Mouse (Mus musculus): Measurements from ENCODE around the gene Usp32.

The Usp32 gene

GRCm38 (mm10) chr11:84979351-84979750 is 160.6 kb downstream of the Usp32 start:
- DNase-seq (ENCODE audit: low spot score): no peak

GRCm38 (mm10) chr11:84978113-84978512 is 161.8 kb downstream of the Usp32 start:
- no peak for DNase-seq (ENCODE audit: low spot score)

- DNase-seq (ENCODE audit: low spot score): no peak
Measured at GRCm38 (mm10) chr11:84977385-84977952, 162.5 kb downstream of the Usp32 start.

GRCm38 (mm10) chr11:84976706-84977105 is 163.3 kb downstream of the Usp32 start:
- DNase-seq (ENCODE audit: low spot score): no peak

GRCm38 (mm10) chr11:84974582-84974981 is 165.4 kb downstream of the Usp32 start:
- DNase-seq (ENCODE audit: low spot score): no peak

- DNase-seq (ENCODE audit: low spot score): no peak
Measured at GRCm38 (mm10) chr11:84973661-84974060, 166.3 kb downstream of the Usp32 start.

GRCm38 (mm10) chr11:84972067-84972466 is 167.9 kb downstream of the Usp32 start:
- DNase-seq (ENCODE audit: low spot score): peak; percentile 58

- DNase-seq (ENCODE audit: low spot score): no peak
Measured at GRCm38 (mm10) chr11:84968775-84969174, 171.2 kb downstream of the Usp32 start.

- DNase-seq (ENCODE audit: low spot score): no peak
Measured at GRCm38 (mm10) chr11:84968309-84968708, 171.7 kb downstream of the Usp32 start.

- DNase-seq (ENCODE audit: low spot score): no peak
Measured at GRCm38 (mm10) chr11:84967113-84967512, 172.8 kb downstream of the Usp32 start.

GRCm38 (mm10) chr11:84966696-84967095 is 173.3 kb downstream of the Usp32 start:
- no peak for DNase-seq (ENCODE audit: low spot score)

- no peak for DNase-seq (ENCODE audit: low spot score)
Measured at GRCm38 (mm10) chr11:84963556-84963955, 176.4 kb downstream of the Usp32 start.

GRCm38 (mm10) chr11:84962536-84962935 is 177.4 kb downstream of the Usp32 start:
- no peak for DNase-seq (ENCODE audit: low spot score)

GRCm38 (mm10) chr11:84961571-84961970 is 178.4 kb downstream of the Usp32 start:
- DNase-seq (ENCODE audit: low spot score): no peak

GRCm38 (mm10) chr11:84960780-84961179 is 179.2 kb downstream of the Usp32 start:
- DNase-seq (ENCODE audit: low spot score): no peak

GRCm38 (mm10) chr11:84960291-84960690 is 179.7 kb downstream of the Usp32 start:
- DNase-seq (ENCODE audit: low spot score): no peak

- no peak for DNase-seq (ENCODE audit: low spot score)
Measured at GRCm38 (mm10) chr11:84959701-84960181, 180.2 kb downstream of the Usp32 start.

- DNase-seq (ENCODE audit: low spot score): no peak
Measured at GRCm38 (mm10) chr11:84959181-84959580, 180.8 kb downstream of the Usp32 start.

GRCm38 (mm10) chr11:84958271-84958630 is 181.7 kb downstream of the Usp32 start:
- DNase-seq (ENCODE audit: low spot score): no peak

GRCm38 (mm10) chr11:84957591-84958270 is 182.2 kb downstream of the Usp32 start, which contains the start of gene Car4:
Gene Car4 (plus strand): TSS chr11:84957786.
- no peak for DNase-seq (ENCODE audit: low spot score)

- DNase-seq (ENCODE audit: low spot score): no peak
Measured at GRCm38 (mm10) chr11:84957171-84957570, 182.8 kb downstream of the Usp32 start.

- DNase-seq (ENCODE audit: low spot score): no peak
Measured at GRCm38 (mm10) chr11:84956400-84956799, 183.6 kb downstream of the Usp32 start.

GRCm38 (mm10) chr11:84952611-84953010 is 187.3 kb downstream of the Usp32 start:
- no peak for DNase-seq (ENCODE audit: low spot score)

GRCm38 (mm10) chr11:84948526-84948925 is 191.4 kb downstream of the Usp32 start:
- no peak for DNase-seq (ENCODE audit: low spot score)
